Mouse (Mus musculus) liver, embryonic 12.5 days (tissue): ENCODE results near the gene Ppm1a. TPM values are rescaled to one million over a fixed set of nuclear protein-coding genes. Genes with fewer than 3 reads are reported as not detected.

ENCODE experiments used
- ATAC-seq: fragments of 200-750 bp; cut with Nextera tagmentation; 2 replicates; pipeline ENCODE4 v1.8.0; 2017; ENCODE audit warnings: moderate number of reproducible peaks, mild to moderate bottlenecking, moderate library complexity
- H3K27ac ChIP-seq: fragments of 300-500 bp; sonication (generic); 2 replicates; pipeline ENCODE4 v1.5.1; 2016; ENCODE audit warnings: mild to moderate bottlenecking
- H3K27me3 ChIP-seq: fragments of 300-500 bp; sonication (generic); replicated peaks from 2 replicates; pipeline ENCODE4 v1.6.1; 2016; ENCODE audit warnings: mild to moderate bottlenecking, moderate library complexity
- H3K36me3 ChIP-seq: fragments of 300-500 bp; sonication (generic); 2 replicates; pipeline ENCODE4 v1.6.1; 2016; ENCODE audit warnings: mild to moderate bottlenecking, moderate library complexity
- H3K4me1 ChIP-seq: fragments of 300-500 bp; sonication (generic); 2 replicates; pipeline ENCODE4 v1.6.1; 2016
- H3K4me2 ChIP-seq: fragments of 300-500 bp; sonication (generic); 2 replicates; pipeline ENCODE4 v1.6.1; 2016; ENCODE audit warnings: mild to moderate bottlenecking, moderate library complexity
- H3K4me3 ChIP-seq: fragments of 300-500 bp; sonication (generic); 2 replicates; pipeline ENCODE4 v1.5.1; 2016; ENCODE audit warnings: mild to moderate bottlenecking, moderate library complexity
- H3K9ac ChIP-seq: fragments of 300-500 bp; sonication (generic); 2 replicates; pipeline ENCODE4 v1.6.1; 2016; ENCODE audit warnings: mild to moderate bottlenecking, moderate library complexity
- H3K9me3 ChIP-seq: fragments of 300-500 bp; sonication (generic); replicated peaks from 2 replicates; pipeline ENCODE4 v1.6.1; 2016; ENCODE audit warnings: mild to moderate bottlenecking, moderate library complexity
- WGBS: fragments of 180-500 bp; shearing (Covaris S2); methylation state at CpG from one replicate; pipeline ENCODE4 v1.1.7; 2016; ENCODE audit not compliant: insufficient replicate concordance; 5-methylcytosine and 5-hydroxymethylcytosine counted together
- polyA plus RNA-seq: library from polyadenylated mRNA; unstranded; fragments of >200 nt; fragmentation: Nextera tagmentation; extraction: Ambion mirVana; gene quantifications from 2 replicates; pipeline ENCODE4 v1.2.1, GENCODE M21; 2016

Ppm1a gene
- polyA plus RNA-seq, 1 experiment from 2014 or later, result 47.3 TPM

GRCm38 (mm10) chr12:72786986-72787385 lies 29.7 kb downstream of the Ppm1a start:
- 89% methylated on average over 4 of the region's 4 CpGs for WGBS
- no peak overlapping the region for H3K27ac ChIP-seq
- peaks cover 22% of the 10 kb centered on the region for H3K4me1 ChIP-seq
- H3K27me3 ChIP-seq, result no peaks in the 10 kb centered on the region
- H3K36me3 ChIP-seq, result peaks cover 47% of the 10 kb centered on the region
- no peak overlapping the region for H3K4me2 ChIP-seq
- H3K4me3 ChIP-seq, result no peak overlapping the region
- no peak for ATAC-seq
- H3K9me3 ChIP-seq, result no peaks in the 10 kb centered on the region
- no peak overlapping the region for H3K9ac ChIP-seq

DNA sequence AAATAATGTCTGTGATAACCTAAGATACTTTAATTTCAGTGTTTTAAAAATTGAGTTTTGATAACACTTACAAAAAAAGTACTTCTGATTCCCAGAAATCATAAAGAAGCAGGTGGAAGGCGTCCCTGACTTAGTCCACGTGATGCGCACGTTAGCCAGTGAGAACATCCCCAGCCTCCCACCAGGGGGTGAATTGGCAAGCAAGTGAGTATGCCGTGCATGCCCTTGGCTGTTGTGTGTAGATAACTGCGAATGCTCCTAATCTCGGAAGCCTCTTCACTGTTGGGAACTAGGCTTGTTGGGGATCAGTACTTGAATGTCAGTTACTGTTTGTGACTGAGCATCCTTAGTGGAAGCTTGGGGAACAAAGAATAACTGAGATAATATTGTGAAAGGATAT lies 33.3 kb downstream of the Ppm1a start:
- H3K4me3 ChIP-seq, result no peak overlapping the region
- peaks cover 57% of the 10 kb centered on the region for H3K36me3 ChIP-seq
- H3K27me3 ChIP-seq, result no peaks in the 10 kb centered on the region
- no peak overlapping the region for H3K4me2 ChIP-seq
- H3K27ac ChIP-seq, result no peak overlapping the region
- H3K4me1 ChIP-seq, result peaks cover 11% of the 10 kb centered on the region
- ATAC-seq, result peak; percentile 97
- WGBS, result 41% methylated on average over 7 of the region's 7 CpGs
- no peaks in the 10 kb centered on the region for H3K9me3 ChIP-seq
- H3K9ac ChIP-seq, result no peak overlapping the region

- ATAC-seq, result no peak
- H3K9ac ChIP-seq, result no peak overlapping the region
- no peak overlapping the region for H3K4me2 ChIP-seq
- H3K36me3 ChIP-seq, result peaks cover 52% of the 10 kb centered on the region
- no peaks in the 10 kb centered on the region for H3K9me3 ChIP-seq
- no peak overlapping the region for H3K4me3 ChIP-seq
- no peaks in the 10 kb centered on the region for H3K27me3 ChIP-seq
- 87% methylated on average over 11 of the region's 11 CpGs for WGBS
- H3K27ac ChIP-seq, result 0 out of 2 replicates have a peak overlapping the region, but pooled peaks have one; percentile 22
- peaks cover 10% of the 10 kb centered on the region for H3K4me1 ChIP-seq
Observed at GRCm38 (mm10) chr12:72792320-72793091, 35.3 kb downstream of the Ppm1a start.

GRCm38 (mm10) chr12:72793983-72794382 lies 36.7 kb downstream of the Ppm1a start:
- WGBS, result 93% methylated on average over 8 of the region's 8 CpGs
- H3K9ac ChIP-seq, result no peak overlapping the region
- H3K4me2 ChIP-seq, result no peak overlapping the region
- H3K4me1 ChIP-seq, result peaks cover 10% of the 10 kb centered on the region
- no peak overlapping the region for H3K27ac ChIP-seq
- no peaks in the 10 kb centered on the region for H3K9me3 ChIP-seq
- no peak overlapping the region for H3K4me3 ChIP-seq
- peaks cover 48% of the 10 kb centered on the region for H3K36me3 ChIP-seq
- no peak for ATAC-seq
- H3K27me3 ChIP-seq, result no peaks in the 10 kb centered on the region

- Histone ChIP-seq H3K27me3 (no peaks in the 10 kb centered on the region), H3K4me3 (no peak overlapping the region), H3K4me2 (no peak overlapping the region), H3K4me1 (no peaks in the 10 kb centered on the region), H3K9ac (no peak overlapping the region), H3K27ac (no peak overlapping the region), H3K36me3 (no peaks in the 10 kb centered on the region), H3K9me3 (no peaks in the 10 kb centered on the region)
- no peak for ATAC-seq
- 43% methylated on average over 6 of the region's 6 CpGs for WGBS
Observed at GRCm38 (mm10) chr12:72809798-72810197, 52.5 kb downstream of the Ppm1a start.

DNA sequence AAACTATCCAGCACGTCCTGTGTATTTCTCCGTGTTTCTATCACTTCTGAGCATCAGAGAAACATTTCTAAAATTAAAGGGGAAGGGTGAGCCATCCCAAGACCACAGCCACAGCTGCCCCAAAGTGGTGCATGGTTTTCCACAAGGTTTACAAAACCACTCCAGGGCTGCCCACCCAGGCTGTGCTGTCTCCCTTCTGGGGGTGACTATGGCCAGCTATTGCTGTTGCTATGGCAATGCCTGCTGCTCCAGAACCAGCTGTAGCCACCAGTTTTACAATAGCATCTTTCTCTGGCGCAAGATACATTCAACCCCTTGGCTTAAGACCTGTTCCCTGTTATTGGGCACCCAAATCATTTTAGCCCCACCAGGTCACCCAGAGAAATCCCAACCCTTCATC lies 54.3 kb downstream of the Ppm1a start:
- H3K27ac ChIP-seq, result no peak overlapping the region
- no peaks in the 10 kb centered on the region for H3K9me3 ChIP-seq
- no peaks in the 10 kb centered on the region for H3K27me3 ChIP-seq
- 76% methylated on average over 3 of the region's 3 CpGs for WGBS
- ATAC-seq, result no peak
- no peak overlapping the region for H3K9ac ChIP-seq
- no peak overlapping the region for H3K4me2 ChIP-seq
- H3K4me1 ChIP-seq, result no peaks in the 10 kb centered on the region
- H3K4me3 ChIP-seq, result no peak overlapping the region
- H3K36me3 ChIP-seq, result no peaks in the 10 kb centered on the region

DNA sequence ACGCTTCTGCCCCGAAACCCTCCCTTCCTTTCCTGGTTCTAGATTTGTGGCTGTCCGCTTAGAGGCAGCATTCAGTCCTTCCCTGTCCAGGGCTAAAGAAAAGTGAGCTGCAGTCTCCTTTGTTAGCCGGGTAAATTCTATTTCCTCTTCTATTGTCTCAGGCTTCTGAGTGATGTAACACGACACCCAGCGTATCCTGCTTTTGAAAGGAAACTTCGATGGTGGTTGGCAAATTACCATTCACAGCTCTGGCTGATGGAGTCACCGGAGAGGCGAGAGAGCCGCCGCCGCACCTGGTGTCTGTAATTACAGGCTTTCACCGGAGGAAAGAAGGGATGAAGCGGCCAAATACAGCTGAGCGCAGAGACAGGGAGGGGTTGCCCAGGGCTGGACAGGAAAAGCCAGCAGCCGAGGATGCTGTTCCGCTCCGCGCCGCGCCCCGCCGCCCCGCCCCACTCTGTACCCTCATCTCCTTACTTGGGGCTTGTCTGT lies 63.7 kb downstream of the Ppm1a start:
- Histone ChIP-seq H3K4me1 (no peaks in the 10 kb centered on the region), H3K27me3 (peaks cover 58% of the 10 kb centered on the region), H3K4me3 (peak overlapping the region; percentile 33), H3K27ac (no peak overlapping the region), H3K9ac (no peak overlapping the region), H3K4me2 (peak overlapping the region; percentile 51), H3K36me3 (no peaks in the 10 kb centered on the region), H3K9me3 (no peaks in the 10 kb centered on the region)
- no peak for ATAC-seq
- WGBS, result 4% methylated on average over 24 of the region's 24 CpGs

DNA sequence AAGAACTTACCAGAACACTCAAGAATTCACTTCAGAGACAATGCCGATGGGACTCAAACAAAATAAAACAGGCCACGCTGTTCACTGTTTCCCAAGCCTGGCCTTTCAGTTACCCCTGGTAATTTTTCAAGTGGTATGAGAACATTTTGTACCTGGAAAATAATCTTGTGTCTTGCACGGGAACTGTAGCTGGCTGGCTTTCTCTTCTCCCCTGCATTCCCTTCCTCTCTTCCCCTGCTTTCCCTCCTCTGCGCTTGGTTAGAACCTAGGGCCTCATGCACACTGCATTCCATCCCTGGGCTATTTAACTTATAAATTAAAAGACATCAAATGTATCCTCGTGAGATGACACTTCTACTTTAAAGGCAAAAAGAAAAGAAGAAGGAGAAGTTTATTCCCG lies 64.3 kb downstream of the Ppm1a start:
- ATAC-seq, result no peak
- Histone ChIP-seq H3K36me3 (no peaks in the 10 kb centered on the region), H3K4me2 (peak overlapping the region; percentile 51), H3K27ac (no peak overlapping the region), H3K4me3 (no peak overlapping the region), H3K9me3 (no peaks in the 10 kb centered on the region), H3K27me3 (peaks cover 58% of the 10 kb centered on the region), H3K4me1 (no peaks in the 10 kb centered on the region), H3K9ac (no peak overlapping the region)
- 33% methylated on average over 6 of the region's 6 CpGs for WGBS

- ATAC-seq, result no peak
- 41% methylated on average over 5 of the region's 5 CpGs for WGBS
- H3K4me1 ChIP-seq, result no peaks in the 10 kb centered on the region
- H3K4me2 ChIP-seq, result no peak overlapping the region
- no peaks in the 10 kb centered on the region for H3K36me3 ChIP-seq
- H3K9ac ChIP-seq, result no peak overlapping the region
- H3K4me3 ChIP-seq, result no peak overlapping the region
- no peaks in the 10 kb centered on the region for H3K9me3 ChIP-seq
- H3K27ac ChIP-seq, result no peak overlapping the region
- H3K27me3 ChIP-seq, result peaks cover 70% of the 10 kb centered on the region
Observed at GRCm38 (mm10) chr12:72825656-72826055, 68.4 kb downstream of the Ppm1a start.

- H3K36me3 ChIP-seq, result no peaks in the 10 kb centered on the region
- H3K4me1 ChIP-seq, result no peaks in the 10 kb centered on the region
- H3K27me3 ChIP-seq, result peaks cover 64% of the 10 kb centered on the region
- no peaks in the 10 kb centered on the region for H3K9me3 ChIP-seq
- WGBS, result 53% methylated on average over 9 of the region's 9 CpGs
- no peak for ATAC-seq
- no peak overlapping the region for H3K9ac ChIP-seq
- no peak overlapping the region for H3K4me3 ChIP-seq
- no peak overlapping the region for H3K4me2 ChIP-seq
- no peak overlapping the region for H3K27ac ChIP-seq
Observed at GRCm38 (mm10) chr12:72828846-72829556, 71.7 kb downstream of the Ppm1a start.

DNA sequence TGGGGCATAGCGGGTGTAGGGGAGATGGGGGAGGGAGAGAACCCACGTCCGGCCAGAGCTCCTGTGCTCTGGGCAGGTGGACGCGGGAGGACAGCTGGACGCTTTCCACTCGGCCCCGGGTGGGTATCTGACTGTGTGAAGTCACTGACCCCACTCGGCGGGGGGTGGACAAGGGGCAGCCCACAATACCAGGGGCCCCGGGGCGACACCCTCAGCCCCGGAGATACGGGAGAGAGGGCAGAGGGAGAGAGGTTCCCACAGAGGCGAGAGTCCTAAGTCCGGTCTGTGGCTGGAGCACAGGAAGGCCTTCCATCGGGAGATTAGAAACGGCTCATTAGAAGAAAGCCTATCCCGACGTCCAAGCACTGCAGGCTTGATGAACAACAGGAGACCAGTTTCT lies 72.5 kb downstream of the Ppm1a start:
- peaks cover 61% of the 10 kb centered on the region for H3K27me3 ChIP-seq
- no peak overlapping the region for H3K4me3 ChIP-seq
- no peak overlapping the region for H3K4me2 ChIP-seq
- no peaks in the 10 kb centered on the region for H3K4me1 ChIP-seq
- H3K9ac ChIP-seq, result no peak overlapping the region
- WGBS, result 56% methylated on average over 20 of the region's 20 CpGs
- no peaks in the 10 kb centered on the region for H3K36me3 ChIP-seq
- H3K27ac ChIP-seq, result no peak overlapping the region
- H3K9me3 ChIP-seq, result no peaks in the 10 kb centered on the region
- ATAC-seq, result no peak

- H3K27ac ChIP-seq, result no peak overlapping the region
- no peak overlapping the region for H3K4me3 ChIP-seq
- H3K4me2 ChIP-seq, result no peak overlapping the region
- peaks cover 56% of the 10 kb centered on the region for H3K27me3 ChIP-seq
- H3K9me3 ChIP-seq, result no peaks in the 10 kb centered on the region
- H3K9ac ChIP-seq, result no peak overlapping the region
- H3K4me1 ChIP-seq, result no peaks in the 10 kb centered on the region
- H3K36me3 ChIP-seq, result no peaks in the 10 kb centered on the region
- WGBS, result 56% methylated on average over 8 of the region's 8 CpGs
- ATAC-seq, result no peak
Observed at GRCm38 (mm10) chr12:72830317-72830716, 73.1 kb downstream of the Ppm1a start.
